Mouse (Mus musculus): Measurements from ENCODE around the gene Mtch1. TPM values are rescaled to one million over a fixed set of nuclear protein-coding genes. Genes with fewer than 3 reads are reported as not detected.
A peak's percentile ranks its signal among the peaks of the same experiment; 100 is the strongest.

Mtch1 gene
- total and polyA plus RNA-seq, 2 experiments from 2014 or later = 517 to 605 TPM

DNA sequence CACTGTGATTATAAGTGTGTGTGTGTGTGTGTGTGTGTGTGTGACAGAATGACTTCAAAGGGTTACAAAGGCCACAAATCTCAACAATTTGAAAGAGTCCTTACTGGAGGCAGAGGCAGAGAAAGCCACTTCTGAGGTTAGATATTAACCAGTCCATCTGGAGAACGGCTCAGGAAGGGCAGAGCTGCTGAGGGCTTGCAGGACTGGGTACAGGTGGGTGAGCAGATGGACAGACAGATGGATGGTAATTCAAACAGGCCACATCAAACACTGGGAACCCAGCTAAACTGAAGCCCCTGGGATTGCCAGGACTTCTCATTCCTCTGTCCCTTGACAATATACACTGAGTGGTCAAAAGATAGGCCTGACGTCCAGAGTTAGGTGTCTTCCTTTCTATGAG lies 1.3 kb upstream of the Mtch1 start:
- no peak for ATAC-seq (ENCODE audit: low FRiP score)
- no peak overlapping the region for H3K4me2 ChIP-seq (ENCODE audit: low read depth, low read length, poor library complexity, severe bottlenecking)
- TF ChIP-seq CTCF (IDR thresholded peaks at IDR 0.05) = no peak

DNA sequence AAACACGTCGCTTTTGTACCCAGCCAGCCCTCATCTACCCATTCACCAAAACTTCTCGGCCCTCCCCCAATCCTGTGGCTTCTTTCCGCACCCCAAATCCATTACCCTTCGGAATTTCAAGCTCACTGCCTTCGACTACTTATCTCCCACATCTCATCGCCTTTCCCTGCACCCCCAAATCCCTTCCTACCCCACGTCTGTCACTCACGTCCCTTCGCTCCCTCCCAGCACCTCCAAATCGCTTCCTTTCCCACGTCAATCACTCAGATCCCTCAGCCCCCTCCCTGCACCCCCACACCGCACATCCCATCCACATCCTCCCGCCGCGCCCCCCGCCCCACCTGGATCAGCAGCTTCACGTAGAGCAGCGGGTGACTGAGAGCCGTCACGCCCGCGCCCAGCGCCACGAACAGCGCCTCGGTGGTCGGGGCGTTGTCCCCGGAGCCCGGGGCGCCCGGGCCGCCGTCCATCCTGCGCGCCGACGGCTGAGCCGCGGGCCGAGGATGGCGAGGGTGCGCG lies 549 bp downstream of the Mtch1 start:
- Histone ChIP-seq H3K9me3 (ENCODE audit: low read length) (no peaks in the 10 kb centered on the region), H3K27ac (ENCODE audit: low read depth, low read length) (peak overlapping the region; percentile 91), H3K4me2 (ENCODE audit: low read depth, low read length, poor library complexity, severe bottlenecking) (peak overlapping the region; percentile 61), H3K9ac (replicated peaks; ENCODE audit: low read length, poor library complexity, severe bottlenecking) (peak overlapping the region; percentile 94), H3K4me3 (ENCODE audit: low read depth, low read length) (peak overlapping the region; percentile 85), H3K36me3 (ENCODE audit: insufficient read depth, low read length) (peaks cover 5% of the 10 kb centered on the region; the same call in 1 of the 2 replicates), H3K4me1 (ENCODE audit: insufficient read depth, low read length) (peaks cover 9% of the 10 kb centered on the region), H3K27me3 (ENCODE audit: insufficient read depth, low read length) (no peaks in the 10 kb centered on the region)
- no peak for TF ChIP-seq CTCF (IDR thresholded peaks at IDR 0.05)
- ATAC-seq (ENCODE audit: low FRiP score) (peak; percentile 62), DNase-seq (ENCODE audit: low spot score) (no peak)
- WGBS = under 1% methylated on average over 45 of the region's 45 CpGs

More for the DNA sequence above, 1.3 kb upstream of the Mtch1 start:
- H3K9me3 ChIP-seq (ENCODE audit: low read length) = no peaks in the 10 kb centered on the region
- no peak overlapping the region for H3K4me3 ChIP-seq (ENCODE audit: low read depth, low read length)
- H3K9ac ChIP-seq (replicated peaks; ENCODE audit: low read length, poor library complexity, severe bottlenecking) = no peak overlapping the region
- H3K4me1 ChIP-seq (ENCODE audit: insufficient read depth, low read length) = peaks cover 9% of the 10 kb centered on the region
- no peaks in the 10 kb centered on the region for H3K27me3 ChIP-seq (ENCODE audit: insufficient read depth, low read length)
- H3K36me3 ChIP-seq (ENCODE audit: insufficient read depth, low read length) = no peaks in the 10 kb centered on the region
- 84% methylated on average over 2 of the region's 2 CpGs for WGBS
- H3K27ac ChIP-seq (ENCODE audit: low read depth, low read length) = no peak overlapping the region
- no peak for DNase-seq (ENCODE audit: low spot score)

DNA sequence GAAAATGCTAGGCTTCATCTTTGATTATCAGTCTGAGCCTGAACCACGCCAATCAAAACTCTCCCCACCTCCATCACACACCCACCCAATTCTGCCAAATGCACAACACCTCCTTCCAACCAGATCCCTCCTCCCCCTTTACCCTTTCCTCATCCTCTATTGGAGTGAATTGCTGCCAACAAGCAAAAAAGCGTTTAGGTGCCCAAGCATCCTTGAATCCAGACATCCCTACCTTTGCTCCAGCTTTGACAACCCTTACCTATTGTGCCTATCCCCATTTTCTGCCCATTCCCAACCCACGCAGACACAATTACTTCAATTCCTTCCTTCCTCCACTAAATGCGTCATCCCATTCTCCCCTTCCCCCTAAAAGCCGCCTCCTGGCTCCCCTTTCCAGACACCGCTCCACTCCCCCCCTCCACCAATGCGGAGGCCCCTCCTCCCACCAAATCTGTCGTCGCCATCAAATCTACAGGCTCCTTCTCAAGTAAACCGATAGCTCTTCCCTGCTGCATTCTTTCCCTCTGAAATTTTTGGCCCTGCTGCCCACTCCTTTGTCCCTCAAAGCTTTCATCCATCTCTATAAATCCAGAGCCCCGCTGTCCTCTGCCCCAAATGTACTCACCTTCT lies 1.1 kb downstream of the Mtch1 start:
- Histone ChIP-seq H3K4me1 (ENCODE audit: insufficient read depth, low read length) (peaks cover 9% of the 10 kb centered on the region), H3K9ac (replicated peaks; ENCODE audit: low read length, poor library complexity, severe bottlenecking) (peak overlapping the region; percentile 94), H3K4me3 (ENCODE audit: low read depth, low read length) (peak overlapping the region; percentile 85), H3K9me3 (ENCODE audit: low read length) (no peaks in the 10 kb centered on the region), H3K27ac (ENCODE audit: low read depth, low read length) (peak overlapping the region; percentile 91), H3K4me2 (ENCODE audit: low read depth, low read length, poor library complexity, severe bottlenecking) (peak overlapping the region; percentile 61), H3K27me3 (ENCODE audit: insufficient read depth, low read length) (no peaks in the 10 kb centered on the region), H3K36me3 (ENCODE audit: insufficient read depth, low read length) (peaks cover 5% of the 10 kb centered on the region; the same call in 1 of the 2 replicates)
- ATAC-seq (ENCODE audit: low FRiP score) (peak; percentile 42; the same call in 1 of the 2 replicates), DNase-seq (ENCODE audit: low spot score) (peak; percentile 74)
- no peak for TF ChIP-seq CTCF (IDR thresholded peaks at IDR 0.05)
- 1% methylated on average over 11 of the region's 11 CpGs for WGBS

DNA sequence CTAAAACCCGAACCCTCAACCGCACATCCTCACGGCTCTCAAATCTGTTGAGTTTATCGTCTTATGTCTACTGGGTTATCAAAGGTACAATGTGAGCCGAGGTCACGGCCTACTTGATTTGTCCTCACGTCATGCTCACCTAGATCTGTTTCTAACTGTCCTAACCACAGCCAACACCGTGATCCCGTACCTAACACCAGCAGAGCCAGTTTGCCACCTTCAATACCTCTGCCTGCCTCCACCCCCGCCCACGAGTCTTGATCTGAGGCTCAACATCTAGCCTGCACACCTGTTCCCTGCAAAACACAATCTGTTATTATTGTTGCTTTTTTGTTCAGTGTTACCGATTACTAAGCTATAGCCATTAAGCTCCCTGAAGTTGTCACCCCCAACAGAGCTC lies 2.5 kb downstream of the Mtch1 start:
- Histone ChIP-seq H3K4me3 (ENCODE audit: low read depth, low read length) (peak overlapping the region; percentile 85), H3K4me1 (ENCODE audit: insufficient read depth, low read length) (peaks cover 9% of the 10 kb centered on the region), H3K27ac (ENCODE audit: low read depth, low read length) (0 out of 2 replicates have a peak overlapping the region, but pooled peaks have one; percentile 28), H3K36me3 (ENCODE audit: insufficient read depth, low read length) (peaks cover 10% of the 10 kb centered on the region; the same call in 1 of the 2 replicates), H3K9ac (replicated peaks; ENCODE audit: low read length, poor library complexity, severe bottlenecking) (peak overlapping the region; percentile 34; the same call in 1 of the 2 replicates), H3K9me3 (ENCODE audit: low read length) (no peaks in the 10 kb centered on the region), H3K4me2 (ENCODE audit: low read depth, low read length, poor library complexity, severe bottlenecking) (peak overlapping the region; percentile 61), H3K27me3 (ENCODE audit: insufficient read depth, low read length) (no peaks in the 10 kb centered on the region)
- no peak for DNase-seq (ENCODE audit: low spot score)
- WGBS = 95% methylated on average over 12 of the region's 12 CpGs
- TF ChIP-seq CTCF (IDR thresholded peaks at IDR 0.05) = no peak
- no peak for ATAC-seq (ENCODE audit: low FRiP score)

DNA sequence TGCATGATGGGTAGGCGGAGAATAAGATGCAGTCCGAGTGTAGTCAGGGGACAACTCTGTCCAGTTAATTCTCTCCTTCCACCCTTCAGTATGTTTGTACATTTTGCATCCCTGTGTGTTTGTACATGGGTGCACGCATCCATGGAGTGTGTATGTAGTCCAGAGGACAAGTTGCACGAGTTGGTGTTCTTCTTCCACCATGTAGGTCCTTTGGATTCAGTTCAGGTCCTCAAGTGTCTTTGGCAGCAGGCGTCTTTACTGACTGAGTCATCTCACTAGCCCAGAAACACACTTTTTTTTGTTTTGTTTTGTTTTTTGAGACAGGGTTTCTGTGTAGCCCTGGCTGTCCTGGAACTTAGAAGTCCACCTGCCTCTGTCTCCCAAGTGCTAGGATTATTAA lies 4.5 kb downstream of the Mtch1 start:
- Histone ChIP-seq H3K4me3 (ENCODE audit: low read depth, low read length) (no peak overlapping the region), H3K4me1 (ENCODE audit: insufficient read depth, low read length) (peaks cover 9% of the 10 kb centered on the region), H3K27me3 (ENCODE audit: insufficient read depth, low read length) (no peaks in the 10 kb centered on the region), H3K9me3 (ENCODE audit: low read length) (no peaks in the 10 kb centered on the region), H3K27ac (ENCODE audit: low read depth, low read length) (no peak overlapping the region), H3K4me2 (ENCODE audit: low read depth, low read length, poor library complexity, severe bottlenecking) (no peak overlapping the region), H3K9ac (replicated peaks; ENCODE audit: low read length, poor library complexity, severe bottlenecking) (no peak overlapping the region), H3K36me3 (ENCODE audit: insufficient read depth, low read length) (peaks cover 31% of the 10 kb centered on the region)
- ATAC-seq (ENCODE audit: low FRiP score) = no peak
- DNase-seq (ENCODE audit: low spot score) = no peak
- 91% methylated on average over 5 of the region's 5 CpGs for WGBS
- TF ChIP-seq CTCF (IDR thresholded peaks at IDR 0.05) = no peak

Data from midbrain, postnatal 0 days (tissue).